Mouse (Mus musculus) hindbrain, embryonic 16.5 days (tissue): ENCODE measurements around the gene Olfr71. TPM values are rescaled to one million over a fixed set of nuclear protein-coding genes. Genes with fewer than 3 reads are reported as not detected.

ENCODE experiments used
- ATAC-seq: fragments of 200-750 bp; cut with Nextera tagmentation; 2 replicates; pipeline ENCODE4 v1.8.0; 2017; ENCODE audit warnings: moderate TSS enrichment, moderate library complexity
- H3K27ac ChIP-seq: fragments of 300-500 bp; sonication (generic); 2 replicates; pipeline ENCODE4 v1.5.1; 2014; ENCODE audit warnings: low read depth, mild to moderate bottlenecking, control low read depth, low read length, moderate library complexity
- H3K27me3 ChIP-seq: fragments of 300-500 bp; sonication (generic); replicated peaks from 2 replicates; pipeline ENCODE4 v1.6.1; 2014; ENCODE audit warnings: low read length; ENCODE audit not compliant: control insufficient read depth, insufficient read depth
- H3K36me3 ChIP-seq: fragments of 300-500 bp; sonication (generic); 2 replicates; pipeline ENCODE4 v1.6.1; 2014; ENCODE audit warnings: mild to moderate bottlenecking, low read length, moderate library complexity, mixed read lengths; ENCODE audit not compliant: control insufficient read depth, insufficient read depth
- H3K4me1 ChIP-seq: fragments of 300-500 bp; sonication (generic); 2 replicates; pipeline ENCODE4 v1.6.1; 2014; ENCODE audit warnings: low read depth, low read length; ENCODE audit not compliant: control insufficient read depth, insufficient read depth
- H3K4me2 ChIP-seq: fragments of 300-500 bp; sonication (generic); 2 replicates; pipeline ENCODE4 v1.6.1; 2014; ENCODE audit warnings: mild to moderate bottlenecking, low read length, control low read depth, moderate library complexity
- H3K4me3 ChIP-seq: fragments of 300-500 bp; sonication (generic); 2 replicates; pipeline ENCODE4 v1.5.1; 2014; ENCODE audit warnings: mild to moderate bottlenecking, low read length, control low read depth, moderate library complexity
- H3K9ac ChIP-seq: fragments of 300-500 bp; sonication (generic); 2 replicates; pipeline ENCODE4 v1.6.1; 2014; ENCODE audit warnings: low read depth, mild to moderate bottlenecking, control low read depth, low read length, moderate library complexity
- H3K9me3 ChIP-seq: fragments of 300-500 bp; sonication (generic); 2 replicates; pipeline ENCODE4 v1.6.1; 2014; ENCODE audit warnings: mild to moderate bottlenecking, low read length, moderate library complexity; ENCODE audit not compliant: control insufficient read depth
- WGBS: fragments of 180-500 bp; shearing (Covaris S2); extraction: QIAGEN DNeasy Blood & Tissue Kit; methylation state at CpG from one replicate; pipeline ENCODE4 v1.1.7; 2014; 5-methylcytosine and 5-hydroxymethylcytosine counted together
- polyA plus RNA-seq: library from polyadenylated mRNA; unstranded; fragments of >200 nt; fragmentation: Nextera tagmentation; extraction: Ambion mirVana; gene quantifications from 2 replicates; pipeline ENCODE4 v1.2.1, GENCODE M21; 2015

The Olfr71 gene
- polyA plus RNA-seq, 1 experiment from 2014 or later, result 0.11 TPM

DNA sequence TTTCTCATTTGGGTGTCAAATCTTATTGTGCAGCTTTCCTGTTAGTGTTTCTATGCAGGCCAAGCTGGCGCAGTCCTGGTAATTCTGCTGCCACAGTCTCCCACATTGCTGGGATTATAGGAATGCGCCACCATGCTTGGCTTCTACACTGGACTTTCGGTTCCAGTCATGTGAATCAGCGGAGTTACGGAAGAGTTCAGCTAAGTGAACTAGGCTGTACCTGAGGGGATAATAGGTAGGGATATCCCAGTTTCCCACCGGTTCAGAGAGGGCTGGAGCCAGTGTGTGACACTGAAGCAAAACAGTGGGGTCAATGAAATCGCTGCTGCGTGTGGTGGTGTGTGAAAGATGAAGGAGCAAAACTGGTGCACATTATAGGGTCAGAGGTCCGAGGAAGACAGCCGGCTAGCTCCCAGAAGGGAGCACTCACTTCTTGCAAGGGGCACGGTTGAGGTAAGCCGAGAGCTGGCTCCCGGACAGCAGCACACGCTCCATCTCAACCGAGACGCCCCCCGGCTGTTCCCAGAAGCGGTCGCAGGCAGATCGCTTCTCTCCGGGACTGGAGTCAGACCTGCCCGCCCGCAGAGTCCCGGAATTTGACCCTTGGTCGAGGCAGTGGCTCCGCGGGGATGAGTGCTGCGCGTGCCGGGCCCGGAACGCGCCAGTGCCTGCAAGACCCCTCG is 54.3 kb downstream of the Olfr71 start:
- no peaks in the 10 kb centered on the region for H3K9me3 ChIP-seq
- H3K4me2 ChIP-seq, result peak overlapping the region; percentile 86
- peak overlapping the region; percentile 97 for H3K9ac ChIP-seq
- peaks cover under 1% of the 10 kb centered on the region; the same call in 1 of the 2 replicates for H3K36me3 ChIP-seq
- no peak; the same call in 1 of the 2 replicates for ATAC-seq
- peaks cover 14% of the 10 kb centered on the region for H3K4me1 ChIP-seq
- H3K4me3 ChIP-seq, result peak overlapping the region; percentile 88
- peak overlapping the region; percentile 95 for H3K27ac ChIP-seq
- WGBS, result 4% methylated on average over 34 of the region's 34 CpGs
- 0 out of 2 replicates have a peak, but pooled peaks cover 3% of the 10 kb centered on the region for H3K27me3 ChIP-seq

Other genes starting within 250 kb of the Olfr71 start
- gene Sit1, start 226.5 kb downstream of the Olfr71 start, polyA plus RNA-seq, result not detected in 2 replicates
- 83.6 and 99.8 TPM in 2 replicates for gene Ccdc107, start 217.4 kb downstream of the Olfr71 start, polyA plus RNA-seq
- 8.2 and 10.7 TPM in 2 replicates for gene Arhgef39, start 210.6 kb downstream of the Olfr71 start, polyA plus RNA-seq
- gene Car9, start 203.3 kb downstream of the Olfr71 start, polyA plus RNA-seq, result 0.23 and 0.47 TPM in 2 replicates
- 10.6 and 41.1 TPM in 2 replicates for gene Tpm2, start 186.5 kb downstream of the Olfr71 start, polyA plus RNA-seq
- 90.8 and 94.1 TPM in 2 replicates for gene Creb3, start 147.9 kb downstream of the Olfr71 start, polyA plus RNA-seq
- gene Tln1, start 147.6 kb downstream of the Olfr71 start, polyA plus RNA-seq, result 56.2 and 61.1 TPM in 2 replicates
- 17.8 and 23.5 TPM in 2 replicates for gene Rgp1, start 131.5 kb downstream of the Olfr71 start, polyA plus RNA-seq
- gene Gba2, start 131.4 kb downstream of the Olfr71 start, polyA plus RNA-seq, result 54.0 and 59.3 TPM in 2 replicates
- 0.71 and 0.94 TPM in 2 replicates for gene Msmp, start 125.8 kb downstream of the Olfr71 start, polyA plus RNA-seq
- 10.8 and 12.6 TPM in 2 replicates for gene Npr2, start 78.3 kb downstream of the Olfr71 start, polyA plus RNA-seq
- gene Spag8, start 56.7 kb downstream of the Olfr71 start, polyA plus RNA-seq, result 9.3 and 10.3 TPM in 2 replicates
- 68.7 and 77.8 TPM in 2 replicates for gene Hint2, start 53.8 kb downstream of the Olfr71 start, polyA plus RNA-seq
- 12.0 and 13.9 TPM in 2 replicates for gene Tmem8b, start 41.3 kb downstream of the Olfr71 start, polyA plus RNA-seq
- 1.5 and 2.0 TPM in 2 replicates for gene Fam221b, start 41.1 kb downstream of the Olfr71 start, polyA plus RNA-seq
- gene Olfr70, start 9.4 kb downstream of the Olfr71 start, polyA plus RNA-seq, result 0.06 TPM in 1 of 2 replicates, not detected in the other
- gene Hrct1, start 16.9 kb upstream of the Olfr71 start, polyA plus RNA-seq, result 0.49 and 0.75 TPM in 2 replicates
- 0.04 TPM in 1 of 2 replicates, not detected in the other for gene Spaar, start 19.8 kb upstream of the Olfr71 start, polyA plus RNA-seq
- not detected in 2 replicates for gene Olfr159, start 60.8 kb upstream of the Olfr71 start, polyA plus RNA-seq
- not detected in 2 replicates for gene Olfr156, start 113.6 kb upstream of the Olfr71 start, polyA plus RNA-seq
- not detected in 2 replicates for gene Olfr157, start 129.9 kb upstream of the Olfr71 start, polyA plus RNA-seq
- gene Olfr155, start 141.3 kb upstream of the Olfr71 start, polyA plus RNA-seq, result not detected in 2 replicates
- 4.9 and 5.4 TPM in 2 replicates for gene Reck, start 165.3 kb upstream of the Olfr71 start, polyA plus RNA-seq
- gene Glipr2, start 247.1 kb upstream of the Olfr71 start, polyA plus RNA-seq, result 32.5 and 39.4 TPM in 2 replicates